Mouse (Mus musculus) erythroblast, embryonic 14.5 days (primary cell): ENCODE results near the gene Adgrf3. TPM values are rescaled to one million over a fixed set of nuclear protein-coding genes. Genes with fewer than 3 reads are reported as not detected.

Experiments
- H3K27me3 ChIP-seq: 2 replicates; pipeline ENCODE4 v1.6.1; 2012; ENCODE audit warnings: inconsistent platforms; ENCODE audit not compliant: control insufficient read depth
- H3K36me3 ChIP-seq: 2 replicates; pipeline ENCODE4 v1.6.1; 2012; ENCODE audit warnings: mild to moderate bottlenecking, inconsistent platforms; ENCODE audit not compliant: control insufficient read depth
- H3K4me1 ChIP-seq: 2 replicates; pipeline ENCODE4 v1.6.1; 2012; ENCODE audit warnings: inconsistent platforms; ENCODE audit not compliant: control insufficient read depth
- H3K4me3 ChIP-seq: replicated peaks from 2 replicates; pipeline ENCODE3; 2012; ENCODE audit warnings: moderate library complexity, mild to moderate bottlenecking, inconsistent platforms
- H3K9me3 ChIP-seq: 2 replicates; pipeline ENCODE4 v1.6.1; 2012; ENCODE audit warnings: low read length, inconsistent platforms, mixed read lengths; ENCODE audit not compliant: control insufficient read depth
- GATA1 ChIP-seq: IDR thresholded peaks from 2 replicates; pipeline ENCODE4 v1.6.1; 2012; ENCODE audit warnings: low read length, inconsistent platforms, mixed read lengths
- TAL1 ChIP-seq: IDR thresholded peaks from 3 replicates; pipeline ENCODE4 v1.6.1; 2012; ENCODE audit warnings: low read length, inconsistent platforms, mixed read lengths
- polyA plus RNA-seq: library from polyadenylated mRNA; stranded (reverse); fragments of >175 nt; gene quantifications from 2 replicates; pipeline ENCODE4 v1.2.3, GENCODE M21; 2012

Gene Adgrf3
- not detected in 2 replicates for polyA plus RNA-seq

DNA sequence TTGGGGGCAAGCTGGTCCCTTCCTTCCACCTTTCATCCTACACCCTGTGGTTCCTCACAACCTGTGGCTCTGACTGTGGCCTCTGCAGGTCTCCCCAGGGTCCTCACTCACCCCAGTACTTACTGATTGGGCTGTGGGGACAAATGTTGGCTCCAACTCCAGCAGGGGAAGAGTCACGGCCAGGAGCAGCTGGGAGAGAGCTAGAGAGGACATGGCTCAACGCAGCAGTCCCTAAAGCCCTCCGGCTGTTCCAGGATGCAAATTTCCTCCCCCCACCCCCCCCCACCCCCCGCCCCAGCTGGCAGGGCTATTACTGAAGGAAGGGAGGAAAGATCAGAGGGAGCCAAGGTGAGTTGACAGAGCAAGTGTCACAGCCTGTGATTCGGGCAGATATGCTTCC, at the start of gene Adgrf3:
Adgrf3 (minus strand) TSS at position 230 of the 400 bp plus-strand sequence.
- Histone ChIP-seq H3K9me3 (no peaks in the 10 kb centered on the region), H3K27me3 (no peaks in the 10 kb centered on the region), H3K4me1 (no peaks in the 10 kb centered on the region), H3K36me3 (no peaks in the 10 kb centered on the region), H3K4me3 (no peak within 1 kb of the TSS)
- TF ChIP-seq TAL1 (no peak), GATA1 (no peak)

GRCm38 (mm10) chr5:30247666-30248065, 42.1 kb upstream of the Adgrf3 start:
- peaks cover 20% of the 10 kb centered on the region for H3K4me1 ChIP-seq
- H3K36me3 ChIP-seq, result peaks cover 39% of the 10 kb centered on the region
- TF ChIP-seq GATA1, result no peak
- TF ChIP-seq TAL1, result no peak
- H3K4me3 ChIP-seq, result no peak overlapping the region
- no peaks in the 10 kb centered on the region for H3K27me3 ChIP-seq
- H3K9me3 ChIP-seq, result no peaks in the 10 kb centered on the region

DNA sequence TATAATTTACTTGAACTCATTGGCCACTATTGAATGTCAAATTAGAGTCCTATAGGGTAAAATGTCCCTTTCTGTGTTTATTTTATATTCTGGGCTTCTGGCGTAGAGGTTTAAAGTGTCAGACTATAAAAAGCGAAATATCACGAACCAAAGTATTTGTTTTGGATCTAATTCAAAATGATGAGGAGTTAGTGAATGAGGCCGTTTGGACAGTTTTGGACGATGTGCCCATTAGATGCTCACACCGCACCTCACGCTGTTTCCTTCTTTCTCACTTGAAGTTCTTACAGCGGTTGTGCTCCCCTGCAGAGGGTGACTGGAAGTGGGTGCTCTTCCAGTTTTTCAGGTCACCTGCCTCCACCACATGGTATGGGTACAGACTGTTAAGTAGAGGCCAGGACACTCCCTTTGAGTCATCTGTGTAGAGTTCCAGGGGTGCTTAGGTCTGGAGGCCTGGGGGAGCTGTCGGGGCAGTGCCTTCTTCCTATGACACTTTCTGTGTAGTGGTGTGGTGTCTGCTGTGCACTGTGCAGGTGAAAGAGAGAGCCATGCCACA, 40.4 kb upstream of the Adgrf3 start:
- Histone ChIP-seq H3K9me3 (no peaks in the 10 kb centered on the region), H3K27me3 (no peaks in the 10 kb centered on the region), H3K4me1 (peaks cover 34% of the 10 kb centered on the region), H3K4me3 (no peak overlapping the region), H3K36me3 (peaks cover 32% of the 10 kb centered on the region)
- TF ChIP-seq TAL1 (no peak), GATA1 (no peak)

DNA sequence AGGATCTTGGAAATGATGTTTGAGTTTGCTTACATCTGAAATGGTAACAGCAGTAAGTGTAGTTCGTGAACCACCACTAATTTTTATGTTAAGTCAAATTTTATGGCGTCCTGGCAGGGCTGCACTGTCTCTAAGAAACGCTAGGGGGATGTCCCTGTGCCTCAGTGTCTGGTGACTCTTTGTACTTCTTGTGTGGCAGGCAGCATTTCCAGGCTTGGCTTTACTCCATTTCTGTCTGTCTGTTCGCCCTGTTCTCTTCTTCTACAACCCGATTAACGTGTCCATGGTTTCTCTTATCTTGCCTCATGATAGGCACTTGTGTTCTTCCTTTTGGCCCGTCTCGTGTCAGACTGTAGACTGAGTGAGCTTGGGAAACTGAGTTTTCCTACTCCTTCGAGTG, 38.2 kb upstream of the Adgrf3 start:
- H3K9me3 ChIP-seq, result no peaks in the 10 kb centered on the region
- peaks cover 19% of the 10 kb centered on the region for H3K36me3 ChIP-seq
- no peak overlapping the region for H3K4me3 ChIP-seq
- no peak for TF ChIP-seq TAL1
- TF ChIP-seq GATA1, result no peak
- H3K4me1 ChIP-seq, result peaks cover 47% of the 10 kb centered on the region
- no peaks in the 10 kb centered on the region for H3K27me3 ChIP-seq

GRCm38 (mm10) chr5:30242410-30242809, 36.9 kb upstream of the Adgrf3 start:
- no peak for TF ChIP-seq GATA1
- TF ChIP-seq TAL1, result no peak
- no peaks in the 10 kb centered on the region for H3K27me3 ChIP-seq
- H3K4me3 ChIP-seq, result no peak overlapping the region
- H3K4me1 ChIP-seq, result peaks cover 49% of the 10 kb centered on the region
- H3K36me3 ChIP-seq, result peaks cover 17% of the 10 kb centered on the region
- no peaks in the 10 kb centered on the region for H3K9me3 ChIP-seq

GRCm38 (mm10) chr5:30240552-30240951, 35.0 kb upstream of the Adgrf3 start:
- H3K4me1 ChIP-seq, result peaks cover 57% of the 10 kb centered on the region
- TF ChIP-seq TAL1 (no peak), GATA1 (no peak)
- no peaks in the 10 kb centered on the region for H3K27me3 ChIP-seq
- H3K4me3 ChIP-seq, result peak overlapping the region; percentile 1
- H3K9me3 ChIP-seq, result no peaks in the 10 kb centered on the region
- H3K36me3 ChIP-seq, result peaks cover 15% of the 10 kb centered on the region

- Histone ChIP-seq H3K4me3 (no peak overlapping the region), H3K27me3 (no peaks in the 10 kb centered on the region), H3K4me1 (peaks cover 61% of the 10 kb centered on the region), H3K9me3 (no peaks in the 10 kb centered on the region), H3K36me3 (peaks cover 15% of the 10 kb centered on the region)
- TF ChIP-seq TAL1, result no peak
- no peak for TF ChIP-seq GATA1
These were observed 33.0 kb upstream of the Adgrf3 start for GRCm38 (mm10) chr5:30238533-30238932.

- H3K4me1 ChIP-seq, result peaks cover 65% of the 10 kb centered on the region
- TF ChIP-seq TAL1, result no peak
- no peaks in the 10 kb centered on the region for H3K9me3 ChIP-seq
- H3K4me3 ChIP-seq, result no peak overlapping the region
- H3K36me3 ChIP-seq, result peaks cover 13% of the 10 kb centered on the region
- no peaks in the 10 kb centered on the region for H3K27me3 ChIP-seq
These were observed 30.2 kb upstream of the Adgrf3 start for GRCm38 (mm10) chr5:30235641-30236126.

GRCm38 (mm10) chr5:30233979-30234378, 28.5 kb upstream of the Adgrf3 start:
- H3K9me3 ChIP-seq, result peaks cover 3% of the 10 kb centered on the region
- TF ChIP-seq GATA1 (no peak), TAL1 (no peak)
- peak overlapping the region; percentile 93 for H3K4me3 ChIP-seq
- peaks cover 54% of the 10 kb centered on the region for H3K4me1 ChIP-seq
- peaks cover 19% of the 10 kb centered on the region for H3K36me3 ChIP-seq
- H3K27me3 ChIP-seq, result no peaks in the 10 kb centered on the region

DNA sequence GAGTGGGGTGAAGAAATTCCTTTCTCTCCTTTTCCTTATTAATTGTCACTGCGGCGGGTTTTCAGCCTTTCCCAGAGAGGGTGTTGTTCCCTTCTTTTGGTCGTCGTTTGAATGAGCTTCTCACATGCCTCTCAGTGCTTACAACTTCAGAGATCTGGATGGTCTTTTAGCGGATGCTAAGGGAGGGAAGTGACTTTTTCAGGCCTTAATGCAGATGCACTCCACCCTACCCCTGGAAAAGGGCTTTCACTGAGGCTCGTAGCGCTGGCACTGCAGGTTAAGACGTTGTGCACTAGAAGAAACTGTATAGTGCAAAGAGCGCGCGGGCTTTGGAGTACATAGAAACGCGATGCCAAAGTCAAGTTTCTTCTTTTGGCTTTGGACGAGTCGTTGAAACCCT, 27.5 kb upstream of the Adgrf3 start:
- TF ChIP-seq GATA1 (no peak), TAL1 (no peak)
- Histone ChIP-seq H3K36me3 (peaks cover 12% of the 10 kb centered on the region), H3K27me3 (no peaks in the 10 kb centered on the region), H3K4me3 (peak overlapping the region; percentile 93), H3K4me1 (peaks cover 52% of the 10 kb centered on the region), H3K9me3 (peaks cover 3% of the 10 kb centered on the region)
